Mouse (Mus musculus): ENCODE measurements at regions not wholly inside any gene's neighbourhood (a gene's known extent, or its start where the extent isn't known, plus 50 kb on each side); places are given as distances from the start of the nearest gene placed in this dataset.

GRCm38 (mm10) chr2:149305553-149305952 lies 99.3 kb upstream of the Cst10 start:
- no peak for TF ChIP-seq CTCF (IDR thresholded peaks at IDR 0.05; ENCODE audit: low read depth, low read length)
- TF ChIP-seq POLR2A (IDR thresholded peaks at IDR 0.05; ENCODE audit: extremely low read depth, insufficient read depth, low read length): no peak

Data from liver, adult 2 months (tissue).